Mouse (Mus musculus): ENCODE results near the gene Frs2.

DNA sequence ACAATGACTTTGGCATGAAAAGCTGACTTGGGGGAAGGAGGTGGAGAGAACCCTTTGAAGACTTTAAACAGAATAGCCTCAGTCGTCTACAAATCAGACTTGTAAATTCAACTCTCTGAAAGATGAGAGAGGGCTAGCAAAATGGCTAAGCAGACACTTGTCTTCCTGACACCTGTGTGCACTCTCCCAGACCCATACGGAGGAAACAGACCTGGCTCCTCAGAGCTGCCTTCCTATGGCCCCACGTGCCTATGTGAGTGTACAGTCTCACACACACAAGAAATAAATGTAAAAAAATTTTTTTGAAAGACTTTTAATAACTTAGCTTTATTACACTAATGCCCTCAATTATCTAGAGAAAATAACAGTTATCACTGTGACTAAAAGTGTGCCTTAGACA is 41.6 kb downstream of the Frs2 start:
- no peak for TF ChIP-seq CTCF (IDR thresholded peaks at IDR 0.05; ENCODE audit: low read depth)
- TF ChIP-seq EP300 (optimal IDR thresholded peaks at IDR 0.05) = no peak
